ENCODE assay signal across 2 mouse cellular contexts in the genomic region with DNA sequence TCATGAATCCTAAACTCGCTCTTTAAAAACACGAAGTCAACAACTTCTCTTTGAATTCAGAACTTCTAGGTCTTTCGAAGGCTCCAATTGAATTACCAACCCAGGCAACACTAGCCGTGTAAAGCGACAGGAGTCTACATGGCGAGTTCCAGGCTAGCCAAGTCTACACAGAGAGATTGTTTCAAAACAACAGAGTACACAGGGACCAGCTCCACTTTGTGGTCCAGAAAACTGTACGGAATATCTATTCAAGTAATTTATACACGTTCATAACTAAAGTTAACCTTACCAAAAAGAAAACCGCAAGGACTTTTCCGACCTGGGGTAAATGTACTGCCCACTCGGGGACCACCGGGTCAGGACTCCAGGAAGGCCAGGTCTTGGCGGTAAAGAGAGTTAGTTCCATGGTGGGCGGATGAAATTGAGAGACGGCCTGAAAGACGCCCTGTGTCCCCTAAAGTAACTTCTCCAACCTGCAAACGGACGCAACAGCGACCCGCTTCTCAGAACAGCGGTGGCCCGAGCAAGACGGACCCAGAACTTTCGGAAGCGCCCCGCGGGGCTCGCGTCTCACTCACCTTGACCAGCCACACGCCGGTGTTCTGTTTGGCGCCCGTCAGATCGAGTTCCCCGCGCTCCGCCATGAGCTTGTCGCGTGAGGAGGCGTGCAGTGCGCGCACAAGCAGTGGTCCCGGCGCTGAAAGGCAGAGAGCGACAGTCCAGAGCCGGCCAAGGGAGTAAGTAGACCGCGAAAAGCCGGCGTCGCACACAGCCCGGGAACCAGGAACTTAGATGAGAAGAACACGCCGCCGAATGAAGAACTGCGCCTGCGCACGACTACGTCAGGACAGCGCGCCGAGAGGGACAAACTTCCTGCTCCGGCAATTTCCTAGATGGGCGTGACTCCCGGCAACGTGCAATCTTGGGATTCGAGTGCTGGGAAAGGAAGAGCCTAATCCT.
TF ChIP-seq lines count a peak whose summit lies in the region.

Gene Gtf2f2, minus strand, starts transcription at position 764 of the 960 bp plus-strand sequence.

TF ChIP-seq in C2C12, 6 proteins besides CTCF, POLR2A, EP300 and RAD21 (continued from another document):
- TF ChIP-seq MAX (IDR thresholded peaks at IDR 0.05) = peak; percentile 96
- TF ChIP-seq CEBPB (IDR thresholded peaks at IDR 0.05; ENCODE audit: low read depth) = no peak

TF ChIP-seq in myocyte, 11 proteins besides CTCF, POLR2A, EP300 and RAD21 (continued from another document):
- TF ChIP-seq REST (IDR thresholded peaks at IDR 0.05; ENCODE audit: insufficient read depth, insufficient read length) (no peak), SRF (IDR thresholded peaks at IDR 0.05; ENCODE audit: control insufficient read depth, insufficient read length, low read depth) (peak; percentile 20), USF1 (IDR thresholded peaks at IDR 0.05; ENCODE audit: low read depth) (no peak), TCF3 (IDR thresholded peaks at IDR 0.05; ENCODE audit: insufficient read length, low read depth) (no peak), CEBPB (IDR thresholded peaks at IDR 0.05; ENCODE audit: insufficient read depth, poor library complexity, severe bottlenecking) (no peak), MAX (IDR thresholded peaks at IDR 0.05; ENCODE audit: low read depth) (peak; percentile 81), TCF12 (IDR thresholded peaks at IDR 0.05; ENCODE audit: insufficient read depth, poor library complexity, severe bottlenecking) (no peak)
TF ChIP-seq in myocyte: peak in this region for 3.
